Mouse (Mus musculus): ENCODE measurements around the gene Exoc2.

Exoc2 gene

GRCm38 (mm10) chr13:30781905-30782304 lies 192.0 kb downstream of the Exoc2 start:
- no peak for DNase-seq (ENCODE audit: low spot score in 2 of 2)

GRCm38 (mm10) chr13:30777678-30778179 lies 196.2 kb downstream of the Exoc2 start:
- DNase-seq (ENCODE audit: low spot score in 2 of 2) = no peak

- DNase-seq (ENCODE audit: low spot score in 2 of 2) = no peak
Measured at GRCm38 (mm10) chr13:30776021-30776420, 197.9 kb downstream of the Exoc2 start.

GRCm38 (mm10) chr13:30767477-30768127 lies 206.3 kb downstream of the Exoc2 start:
- DNase-seq (ENCODE audit: low spot score in 2 of 2) = no peak

- no peak for DNase-seq (ENCODE audit: low spot score in 2 of 2)
Measured at GRCm38 (mm10) chr13:30766636-30767476, 207.0 kb downstream of the Exoc2 start.

- DNase-seq (ENCODE audit: low spot score in 2 of 2) = no peak
Measured at GRCm38 (mm10) chr13:30765906-30766305, 208.0 kb downstream of the Exoc2 start.

- no peak for DNase-seq (ENCODE audit: low spot score in 2 of 2)
Measured at GRCm38 (mm10) chr13:30764014-30764740, 209.7 kb downstream of the Exoc2 start.

Data from right cerebral cortex, postnatal 36 days (tissue).